Mouse (Mus musculus) cerebellum, adult 9-10 months (tissue): ENCODE results near the gene Crispld2.
A peak's percentile ranks its signal among the peaks of the same experiment; 100 is the strongest.

Experiments
- DNase-seq: peaks from one replicate; pipeline ENCODE4 v3.0.0; 2022

The Crispld2 gene

DNA sequence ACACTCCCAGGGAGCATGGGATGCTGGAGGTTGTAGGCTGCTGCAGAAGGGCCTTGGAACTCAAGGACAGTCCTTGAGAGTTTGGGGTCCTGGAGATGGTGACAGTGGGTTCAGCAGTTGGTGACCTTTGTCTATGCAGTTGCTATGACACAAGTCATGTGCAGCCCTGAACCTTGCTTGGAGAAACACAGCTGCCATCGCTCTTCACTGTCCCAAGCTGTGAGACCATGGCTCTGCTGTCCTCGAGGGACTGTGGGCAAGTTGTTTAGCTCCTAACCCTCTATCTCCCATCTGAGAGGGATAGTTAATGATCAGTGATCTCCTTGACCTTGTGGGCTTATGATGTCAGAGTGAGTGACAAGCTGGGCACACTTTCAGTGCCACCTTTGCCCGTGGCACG lies 44.3 kb downstream of the Crispld2 start:
- no peak for DNase-seq

DNA sequence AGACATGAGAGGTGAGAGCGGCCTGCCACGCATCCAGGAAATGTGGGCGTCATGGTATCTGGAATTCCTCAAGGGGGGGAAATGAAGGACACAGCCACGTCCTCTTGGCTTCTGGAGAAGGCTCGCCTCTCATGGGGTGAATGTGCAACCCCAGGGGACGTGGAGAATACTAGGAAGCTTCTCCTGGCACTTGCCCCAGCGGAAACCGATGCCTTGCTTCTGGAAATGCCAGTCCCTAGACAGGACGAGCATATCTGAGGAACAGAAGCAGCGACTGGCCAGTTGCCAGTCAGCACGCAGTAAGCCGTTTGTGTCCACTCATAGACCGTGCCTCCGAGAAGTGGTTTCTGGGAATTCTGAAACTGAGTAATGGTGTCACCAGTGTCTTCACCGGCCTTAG lies 45.0 kb downstream of the Crispld2 start:
- DNase-seq: no peak

DNA sequence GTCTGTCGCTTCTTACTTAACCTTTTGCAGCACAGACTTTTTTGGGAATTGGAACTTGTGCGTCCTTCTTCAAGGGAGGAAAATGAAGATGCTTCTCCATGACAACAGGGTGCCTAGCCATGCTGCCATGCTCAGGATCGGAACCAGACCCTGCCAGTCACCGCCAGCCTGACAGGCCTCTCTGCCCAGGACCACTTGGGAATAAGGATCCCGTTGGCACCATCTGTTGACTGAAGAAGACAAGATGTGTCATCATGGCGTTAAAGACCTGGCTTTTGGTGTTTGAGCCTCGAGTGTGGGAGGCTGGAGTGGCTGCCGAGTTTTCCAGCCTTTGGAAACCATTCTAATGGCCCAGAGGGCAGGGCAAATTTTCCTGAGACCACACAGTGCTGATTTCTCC lies 45.4 kb downstream of the Crispld2 start:
- no peak for DNase-seq

DNA sequence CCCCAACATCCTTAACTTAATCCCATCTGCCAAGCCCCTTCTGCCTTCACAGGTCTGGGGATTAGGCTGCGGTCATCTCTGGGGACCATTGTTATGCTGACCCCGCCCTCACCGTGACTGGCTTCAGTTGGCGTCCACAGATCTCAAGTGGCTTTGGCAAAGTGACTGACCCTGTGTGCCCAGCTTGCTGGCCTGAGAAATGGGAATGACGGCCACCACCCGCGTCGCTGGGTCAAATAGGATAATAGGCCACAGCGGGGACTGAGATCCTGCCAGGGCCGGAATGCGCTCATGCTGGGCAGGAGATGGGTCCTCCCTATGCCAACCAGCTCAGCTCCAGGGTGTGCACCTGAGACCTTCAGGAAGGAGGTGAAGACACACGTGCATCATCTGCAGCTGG lies 46.5 kb downstream of the Crispld2 start:
- no peak for DNase-seq

DNA sequence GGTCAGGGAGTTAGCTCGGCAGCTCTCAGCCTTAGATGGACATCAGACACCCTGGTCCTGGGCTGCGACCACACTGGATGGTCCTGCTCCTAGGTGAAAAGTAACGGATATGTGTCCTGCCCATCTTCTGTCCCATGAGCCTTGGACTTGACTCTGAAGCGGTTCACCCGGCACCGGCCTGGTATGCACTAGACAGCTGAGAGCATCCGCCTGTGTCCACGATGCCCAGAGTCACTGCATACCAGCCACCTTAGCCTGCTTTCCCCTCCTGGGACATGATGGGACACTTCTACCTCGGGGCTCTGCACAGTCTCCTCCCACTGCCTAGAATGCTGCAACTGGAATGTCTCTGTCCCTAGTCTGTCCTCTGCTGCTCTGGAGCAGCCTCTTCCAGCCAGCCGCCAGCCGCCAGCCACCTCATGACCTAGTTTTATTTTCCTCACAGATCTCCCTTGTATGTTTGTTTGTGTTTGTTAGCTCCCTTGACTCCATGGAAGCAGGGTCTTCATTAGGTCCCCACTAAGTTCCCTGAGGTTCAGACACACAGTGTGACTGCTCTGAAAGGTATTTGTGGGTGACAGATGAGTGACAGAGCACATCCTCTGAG lies 47.2 kb downstream of the Crispld2 start:
- no peak for DNase-seq

DNA sequence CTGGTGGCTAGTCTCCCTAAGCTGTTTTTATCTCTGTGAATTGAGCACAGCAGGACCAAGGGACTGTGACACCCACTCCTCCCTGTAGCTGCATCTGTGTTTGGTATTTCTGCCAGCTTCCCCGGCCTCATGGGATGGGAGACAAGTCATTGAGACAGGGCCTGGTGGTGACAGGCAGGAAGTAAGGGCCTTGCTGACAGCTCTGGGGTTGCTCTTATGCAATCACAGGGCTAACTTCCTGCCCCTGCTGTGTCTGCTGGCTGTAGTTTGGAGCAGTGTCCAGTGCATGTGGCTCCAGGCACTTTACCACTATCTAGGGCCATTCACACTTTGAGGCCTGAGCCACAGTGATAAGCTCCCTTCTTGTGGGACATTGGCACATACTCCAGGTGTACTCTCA lies 48.6 kb downstream of the Crispld2 start:
- no peak for DNase-seq

DNA sequence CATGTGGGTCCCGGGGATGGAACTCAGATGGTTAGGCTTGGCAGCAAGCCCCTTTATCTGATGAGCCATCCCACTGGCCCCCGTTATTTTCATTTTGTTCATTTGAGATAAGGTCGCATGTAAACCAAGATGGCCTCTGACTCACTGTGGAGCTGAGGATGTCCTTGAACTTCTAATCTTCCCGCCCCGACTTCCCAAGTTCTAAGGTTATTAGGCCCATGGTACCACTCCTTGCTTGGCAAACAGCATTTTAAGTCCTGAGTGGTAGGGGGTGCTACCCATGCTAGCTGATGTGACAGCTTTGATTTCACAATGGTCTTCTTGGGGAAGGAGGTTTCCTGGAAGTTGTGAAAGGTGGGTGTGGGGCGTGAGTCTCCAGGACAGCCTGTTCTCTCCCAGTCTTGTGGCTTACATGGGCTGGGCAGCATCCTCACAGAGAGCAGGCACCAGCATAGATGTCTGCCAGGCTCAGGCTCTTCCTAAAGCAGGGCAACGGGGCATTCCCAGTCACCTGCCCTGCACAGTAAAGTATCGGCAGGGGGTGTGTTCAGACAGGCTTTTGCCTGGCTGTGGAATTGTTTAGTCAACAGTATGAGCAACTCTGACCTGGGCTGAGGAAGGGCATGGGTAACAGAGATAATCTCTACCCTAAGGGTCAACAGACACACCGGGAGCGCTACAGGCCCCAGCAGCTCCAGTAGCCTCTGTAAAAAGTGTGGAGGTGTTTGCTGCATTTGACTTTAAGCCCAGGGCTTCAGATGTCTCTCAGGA lies 50.5 kb downstream of the Crispld2 start:
- DNase-seq: no peak

DNA sequence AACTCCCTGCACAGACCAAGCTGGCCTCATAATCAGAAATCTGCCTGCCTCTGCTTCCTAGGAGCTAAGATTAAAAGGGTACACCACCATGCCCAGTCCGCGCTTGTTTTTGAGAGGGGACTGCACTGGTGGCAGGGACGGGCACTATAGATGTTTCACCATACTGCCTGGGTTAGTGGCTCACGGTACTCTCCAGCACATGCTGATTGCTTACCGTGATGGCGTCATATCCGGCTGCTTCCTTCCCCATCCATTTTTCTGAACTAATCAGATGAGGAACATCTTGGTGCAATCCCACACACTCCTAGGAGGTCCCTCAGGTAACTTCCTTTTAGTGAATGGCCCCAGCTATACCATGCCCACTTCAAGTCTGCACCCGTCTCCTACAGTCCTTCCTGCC lies 52.7 kb downstream of the Crispld2 start:
- DNase-seq: no peak

DNA sequence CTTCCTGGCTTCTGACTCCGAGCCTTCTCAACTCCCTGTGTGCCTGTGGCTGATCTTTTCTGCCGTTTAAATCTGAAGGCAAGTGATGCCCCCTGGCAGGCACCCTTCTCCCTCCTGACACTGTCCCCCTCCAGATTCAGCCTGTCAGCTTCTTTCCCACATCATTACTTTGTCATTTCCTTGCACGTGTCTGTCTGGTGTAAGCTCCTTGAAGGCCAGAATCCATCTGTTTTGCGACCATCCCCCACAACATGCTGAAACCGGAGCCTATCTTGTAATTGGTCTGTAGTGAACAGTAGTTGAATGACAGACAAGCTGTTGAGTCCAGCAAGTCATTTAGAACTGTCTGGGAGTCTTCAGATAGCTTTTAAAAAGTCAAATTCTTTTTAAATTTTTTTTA lies 53.2 kb downstream of the Crispld2 start:
- no peak for DNase-seq

DNA sequence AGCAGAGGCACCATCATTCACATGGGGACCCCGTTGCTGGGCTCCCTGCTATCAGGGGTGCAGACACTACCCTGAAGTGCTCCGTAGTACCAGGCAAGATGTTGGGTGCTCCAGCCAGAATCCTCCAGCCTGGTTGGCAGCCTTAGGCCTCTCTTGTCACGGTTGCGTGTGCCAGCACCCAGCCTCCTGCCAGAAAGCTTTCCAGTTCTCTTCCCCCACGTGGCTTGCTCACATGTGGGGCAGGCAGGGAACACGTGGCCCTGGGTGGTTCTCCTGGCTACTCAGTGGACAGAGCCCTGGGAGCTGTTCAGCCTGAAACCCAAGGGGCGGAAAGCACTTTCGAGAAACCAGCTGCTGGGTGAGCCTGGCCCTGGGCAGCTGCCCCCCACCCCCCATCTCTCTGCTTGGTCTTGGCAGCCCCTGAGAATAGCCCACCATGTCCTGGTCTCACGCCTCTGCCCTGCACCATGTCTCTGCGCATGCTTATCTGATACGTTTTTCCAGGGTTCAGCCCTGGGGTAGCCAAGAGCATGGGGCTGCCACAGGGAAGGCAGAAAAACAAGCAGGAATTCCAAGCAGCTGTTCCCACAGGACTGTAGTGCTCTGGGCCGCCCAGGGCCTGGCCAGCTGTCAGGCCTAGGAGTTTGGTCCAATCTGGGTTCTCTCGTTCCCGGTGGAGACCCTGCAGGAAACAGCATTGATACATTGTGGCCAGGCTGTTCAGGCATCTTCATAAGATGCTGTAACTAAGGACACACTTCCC lies 54.2 kb downstream of the Crispld2 start:
- DNase-seq: peak; percentile 93

DNA sequence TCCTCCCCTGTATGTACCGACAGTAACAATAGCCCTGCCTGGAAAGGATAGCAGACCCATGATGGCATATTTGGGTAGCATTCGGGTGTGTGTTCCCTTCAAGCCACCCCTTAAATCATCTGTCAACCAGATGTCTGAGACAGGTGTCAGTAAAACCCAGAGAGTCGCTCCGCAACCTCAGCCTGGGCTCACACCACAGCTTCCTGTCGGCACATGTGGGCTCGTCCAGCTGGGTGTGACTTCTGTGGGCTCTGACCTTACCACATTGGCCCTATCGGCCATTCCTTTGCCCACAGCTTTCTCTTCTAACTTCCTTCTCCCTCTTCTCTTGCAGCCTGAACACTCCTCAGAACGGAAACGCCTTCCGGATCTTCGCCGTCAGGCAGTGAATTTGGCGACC lies 57.7 kb downstream of the Crispld2 start:
- no peak for DNase-seq

DNA sequence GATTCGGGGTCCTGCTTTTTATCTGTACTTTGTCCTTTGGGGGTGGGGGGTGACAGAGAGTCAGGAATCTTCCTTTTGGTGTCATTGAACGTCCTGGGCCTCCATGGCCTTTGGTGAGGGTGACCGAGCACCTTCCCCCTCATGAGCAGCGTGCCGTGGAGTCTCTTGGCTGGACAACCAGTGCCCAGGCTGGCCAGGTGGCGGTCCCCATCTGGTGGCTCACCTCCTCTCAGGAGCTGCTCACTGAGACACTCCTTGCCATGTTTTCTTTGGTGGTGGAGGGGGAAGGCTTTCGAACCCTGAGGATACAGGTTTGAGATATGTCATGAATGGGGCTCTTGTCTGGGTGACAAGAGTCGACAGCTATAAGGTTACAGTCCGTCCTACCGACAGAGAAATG lies 58.1 kb downstream of the Crispld2 start:
- DNase-seq: no peak

DNA sequence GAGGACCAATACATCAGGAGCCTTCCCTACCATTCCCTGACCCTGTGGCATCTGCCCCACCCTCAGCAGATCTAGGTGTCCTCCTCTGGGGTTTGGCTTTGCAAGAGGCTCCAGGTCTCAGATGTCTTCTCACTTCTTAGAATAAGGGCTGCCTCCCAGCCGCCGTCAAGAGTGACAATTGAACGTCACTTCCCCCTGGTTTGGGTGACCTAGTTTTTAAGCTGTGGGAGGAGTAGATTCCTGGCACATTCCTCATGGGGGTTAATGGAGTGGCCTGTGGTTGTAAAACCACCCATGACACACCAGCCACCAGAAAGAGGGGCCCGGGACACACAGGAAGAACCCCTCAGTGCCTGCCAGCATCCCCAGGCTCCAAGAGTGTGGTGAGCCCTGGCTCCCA lies 58.8 kb downstream of the Crispld2 start:
- DNase-seq: no peak

DNA sequence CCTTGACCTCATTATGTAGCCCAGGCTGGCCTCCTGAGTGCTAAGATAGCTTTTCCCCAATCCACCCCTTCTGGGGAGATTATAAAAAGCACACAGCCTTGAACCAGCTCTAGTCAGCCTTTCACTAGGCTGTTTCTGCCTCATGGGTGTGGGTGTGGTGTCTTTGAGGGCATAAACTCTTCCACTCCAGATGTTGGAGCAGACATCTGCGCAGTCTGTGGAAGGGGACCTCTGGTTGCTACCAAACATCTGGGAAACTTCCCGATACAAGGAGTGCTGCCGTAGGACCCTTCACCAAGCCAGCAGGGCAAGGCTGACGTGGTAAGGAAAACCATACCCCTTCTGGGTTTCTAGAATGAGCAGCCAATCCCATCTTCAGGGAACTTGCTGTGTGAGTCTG lies 59.7 kb downstream of the Crispld2 start:
- DNase-seq: no peak

DNA sequence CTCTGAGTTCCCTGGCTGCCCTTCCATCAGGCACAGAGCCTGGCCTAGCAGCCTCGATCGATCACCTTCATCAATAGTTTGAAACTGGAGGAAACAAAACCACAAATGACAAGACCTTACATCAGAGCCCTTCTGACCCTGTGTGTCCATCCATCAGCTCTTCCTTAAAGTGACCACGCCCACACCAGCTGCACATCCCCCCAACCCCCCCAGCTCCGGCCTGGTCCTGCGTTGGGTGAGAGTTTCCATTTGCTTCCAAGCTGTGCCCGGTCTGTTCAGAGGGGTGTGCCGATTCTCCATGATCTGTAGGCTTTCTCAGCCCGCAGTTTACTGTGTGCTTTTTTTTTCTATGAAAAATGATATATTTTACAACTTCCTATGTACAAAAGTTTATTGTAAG lies 60.1 kb downstream of the Crispld2 start:
- DNase-seq: no peak

DNA sequence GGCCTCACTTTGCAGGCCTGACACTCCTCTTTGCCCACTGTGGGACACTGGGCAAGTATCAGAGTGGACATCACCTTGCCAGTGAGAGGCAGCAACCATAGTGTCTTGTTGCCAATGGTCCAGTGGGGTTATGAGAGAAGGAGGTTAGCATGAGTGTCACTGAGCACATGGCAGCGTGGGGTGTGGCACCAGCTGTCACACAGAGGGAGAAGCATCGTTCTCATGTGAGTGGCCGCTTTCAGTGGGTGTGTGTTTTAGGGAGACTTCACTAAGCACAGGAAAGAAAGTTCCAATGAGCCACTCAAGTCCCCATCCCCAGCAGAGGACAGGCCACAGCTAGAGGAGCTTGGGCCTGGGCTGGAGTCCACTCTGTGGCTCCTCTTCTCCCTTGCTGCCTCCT lies 62.6 kb downstream of the Crispld2 start:
- no peak for DNase-seq

DNA sequence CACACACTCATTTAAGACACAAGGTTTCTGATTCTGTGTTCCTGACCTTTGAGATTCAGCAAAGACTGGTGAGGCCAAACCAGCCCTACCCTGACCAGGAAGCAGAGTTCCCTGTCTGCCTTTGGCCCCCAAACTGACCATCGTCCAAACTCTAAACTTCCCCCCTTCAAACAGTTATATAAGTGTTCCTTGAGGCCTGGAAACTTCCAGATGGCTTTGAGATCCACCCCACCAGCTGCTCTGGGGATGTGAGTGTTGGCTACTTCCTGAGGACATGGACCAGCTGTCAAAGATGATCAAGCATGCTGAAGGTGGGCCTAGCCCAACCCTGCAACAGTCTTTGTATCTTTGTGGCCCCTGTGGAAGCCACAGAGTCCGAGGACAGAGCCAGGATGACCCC lies 64.8 kb downstream of the Crispld2 start:
- DNase-seq: no peak

DNA sequence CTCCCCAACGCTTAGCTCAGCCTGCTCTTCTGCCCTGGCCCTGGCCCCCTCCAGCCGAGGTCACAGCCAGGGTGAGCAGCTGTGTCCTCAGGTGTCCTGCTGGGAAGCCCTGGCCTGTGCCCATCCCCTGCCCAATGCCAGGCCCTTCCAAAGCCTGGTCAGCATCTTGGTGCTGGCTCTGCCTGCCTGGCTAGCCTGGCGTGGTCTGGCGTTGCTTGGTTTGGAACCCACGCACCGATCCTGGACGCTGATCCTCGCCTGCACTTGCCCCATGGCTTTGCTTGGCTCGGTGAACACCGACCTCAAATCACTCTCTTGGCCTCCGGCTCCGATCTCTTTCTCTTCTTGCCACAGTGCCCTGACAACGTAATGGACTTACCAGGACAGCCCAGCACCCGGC lies 70.5 kb downstream of the Crispld2 start:
- no peak for DNase-seq

DNA sequence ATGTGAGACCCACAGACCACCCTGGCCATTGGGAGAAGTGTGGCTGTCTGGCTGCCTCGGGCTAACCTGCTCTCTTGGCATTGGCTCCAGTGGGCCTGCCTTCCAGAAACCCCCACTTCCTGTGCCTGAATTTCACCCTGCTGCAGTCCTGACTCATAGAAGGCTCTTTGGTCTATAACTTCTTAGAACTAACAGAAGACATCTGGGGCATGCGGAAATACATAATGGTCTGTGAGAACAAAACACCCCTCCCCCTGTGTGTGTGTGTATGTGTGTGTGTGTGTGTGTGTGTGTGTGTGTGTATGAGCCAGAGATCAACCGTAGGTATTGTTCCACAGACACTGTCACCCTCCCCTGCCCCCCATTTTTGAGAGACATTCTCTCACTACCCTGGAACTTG lies 71.1 kb downstream of the Crispld2 start:
- DNase-seq: no peak

DNA sequence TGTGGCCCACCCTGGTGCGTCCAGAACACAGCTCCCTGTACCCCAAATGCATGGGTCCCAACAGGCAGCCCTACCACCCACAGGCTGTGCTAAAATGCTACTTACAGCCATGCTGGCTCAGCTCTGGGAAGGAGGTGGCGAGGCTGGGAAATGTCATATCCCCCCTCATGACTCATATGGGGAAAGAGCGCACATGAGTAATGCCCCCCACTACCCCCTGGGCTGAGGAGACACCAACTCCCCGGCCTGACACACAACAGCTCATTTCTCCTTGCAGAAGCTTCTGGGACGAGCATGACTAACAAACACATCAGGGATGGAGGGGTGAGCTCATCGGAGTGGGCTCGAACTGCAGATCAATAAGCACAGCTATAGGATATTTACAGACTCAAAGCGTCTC lies 73.4 kb downstream of the Crispld2 start:
- no peak for DNase-seq

DNA sequence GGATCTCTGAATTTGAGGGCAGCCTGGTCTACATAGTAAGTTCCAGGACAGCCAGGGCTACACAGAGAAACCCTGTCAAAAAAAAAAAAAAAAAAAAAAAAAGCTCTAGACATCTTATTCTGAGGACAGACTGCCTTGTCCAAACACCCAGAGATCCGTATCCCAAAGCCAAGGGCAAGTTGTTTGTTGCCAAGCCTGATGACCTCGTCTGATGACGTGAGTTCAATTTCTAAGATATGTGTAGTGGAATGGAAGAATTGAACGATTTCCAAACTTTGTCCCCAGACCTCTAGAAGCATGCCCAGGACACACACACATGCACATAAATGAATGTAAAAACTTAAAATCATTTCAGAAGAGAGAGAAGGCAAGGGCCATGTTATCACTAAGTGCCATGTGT lies 74.0 kb downstream of the Crispld2 start:
- DNase-seq: no peak

DNA sequence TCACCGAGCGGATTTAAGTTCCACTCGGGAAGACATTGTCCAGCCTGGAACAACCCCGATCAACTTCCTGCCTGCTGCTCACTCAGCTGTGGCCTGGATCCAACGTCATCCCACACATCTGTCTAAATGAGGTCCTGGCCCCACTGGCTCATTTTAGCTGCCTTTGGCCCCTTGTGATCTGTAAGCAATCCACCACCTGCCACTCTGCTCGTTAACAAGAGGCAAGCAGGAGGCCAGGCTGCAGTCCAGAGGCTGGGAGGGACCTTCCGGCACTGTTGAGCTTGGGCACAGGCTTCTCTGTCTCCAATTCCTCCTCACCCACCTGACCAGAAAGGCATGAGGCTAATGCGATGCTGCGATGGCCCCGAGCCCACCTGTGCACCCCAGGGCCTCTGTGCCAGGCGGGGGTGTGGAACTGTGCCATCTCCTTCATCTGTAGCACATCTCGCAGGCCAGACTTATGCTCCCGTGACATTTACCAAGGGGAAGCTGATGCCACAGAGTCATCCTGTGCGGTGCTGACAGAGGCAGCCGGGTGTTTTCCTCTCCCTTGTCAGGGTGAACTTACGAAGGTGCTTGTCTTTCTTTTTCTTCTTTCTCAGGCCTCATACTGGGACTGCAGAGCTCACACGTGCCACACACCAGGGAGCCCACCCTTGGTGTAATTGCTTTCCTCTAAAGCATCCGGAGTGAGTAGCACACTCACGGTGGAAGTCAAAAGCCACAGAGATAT lies 75.9 kb downstream of the Crispld2 start:
- peak; percentile 80 for DNase-seq

DNA sequence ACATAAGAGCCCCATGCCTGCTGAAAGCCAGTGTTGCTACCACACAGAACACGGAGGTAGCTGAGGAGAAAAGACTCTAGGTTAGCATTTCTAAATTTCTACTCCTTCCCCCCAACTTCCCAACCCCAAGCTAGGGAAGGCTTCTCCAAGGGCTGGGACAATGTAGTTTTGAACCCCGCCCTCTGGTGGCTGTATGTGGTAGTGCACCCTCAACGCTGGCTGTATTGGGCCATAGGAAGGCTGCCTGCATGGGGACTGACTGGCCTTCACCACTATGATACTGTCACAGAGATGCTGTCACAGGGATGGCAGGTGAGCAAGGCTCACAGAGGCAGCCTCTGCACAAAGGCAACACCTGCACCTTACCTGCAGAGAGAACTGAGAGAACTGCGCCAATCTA lies 79.4 kb downstream of the Crispld2 start:
- peak; percentile 92 for DNase-seq

DNA sequence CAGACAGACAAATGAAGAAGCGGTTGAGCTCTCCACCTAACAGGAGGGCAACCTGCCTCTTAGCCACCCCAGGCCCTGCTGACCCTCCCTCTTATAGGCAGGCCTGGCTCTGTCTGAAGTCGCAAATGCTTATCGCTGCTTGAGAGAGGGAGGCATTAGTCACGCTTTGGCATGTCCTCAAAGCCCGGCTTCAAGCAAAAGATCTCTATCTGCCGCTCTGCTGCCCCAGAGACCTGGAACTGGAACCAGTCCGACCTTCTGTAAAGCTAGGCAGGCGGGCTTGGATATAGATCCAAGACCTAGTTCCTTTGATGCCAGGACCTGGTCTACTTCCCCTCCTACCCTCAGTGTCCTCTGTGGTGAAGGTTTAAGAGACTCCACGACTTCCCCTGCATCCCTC lies 80.0 kb downstream of the Crispld2 start:
- DNase-seq: peak; percentile 83
